Mouse (Mus musculus): Measurements from ENCODE around the gene Arl6ip4. TPM values are rescaled to one million over a fixed set of nuclear protein-coding genes. Genes with fewer than 3 reads are reported as not detected.

Gene Arl6ip4
- polyA plus RNA-seq, 1 experiment from 2014 or later = 108 TPM

DNA sequence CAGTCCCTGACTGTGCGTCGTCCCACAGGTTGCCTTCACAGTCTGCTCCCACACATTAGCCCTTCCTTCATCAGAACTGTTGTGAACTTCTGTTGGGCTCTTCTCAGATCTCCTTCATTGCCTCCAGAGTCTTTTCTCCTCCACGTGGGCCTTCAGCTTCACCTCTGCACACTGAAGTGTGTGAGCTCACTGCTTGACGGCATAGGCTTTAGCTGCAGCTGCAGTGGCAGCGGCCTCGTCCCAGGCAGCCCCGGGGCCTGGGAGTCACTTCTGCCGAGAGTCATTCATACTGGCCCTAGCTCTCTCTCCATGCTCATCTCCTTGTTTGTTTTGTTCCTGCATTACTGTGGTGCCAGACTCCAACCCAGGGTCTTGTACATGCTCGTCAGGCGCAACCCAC, 51.7 kb downstream of the Arl6ip4 start:
- 69% methylated on average over 10 of the region's 10 CpGs for WGBS
- DNase-seq (ENCODE audit: low spot score) (no peak), ATAC-seq (replicated peaks; ENCODE audit: low FRiP score) (no peak)
- H3K4me3 ChIP-seq (ENCODE audit: low read depth, low read length) = no peak overlapping the region
- H3K36me3 ChIP-seq (ENCODE audit: control insufficient read depth, insufficient read depth, low read length) = no peaks in the 10 kb centered on the region
- no peak overlapping the region for H3K9ac ChIP-seq (ENCODE audit: low read length)
- no peak overlapping the region for H3K4me2 ChIP-seq (ENCODE audit: low read depth, low read length, severe bottlenecking)
- peaks cover 24% of the 10 kb centered on the region for H3K4me1 ChIP-seq (replicated peaks; ENCODE audit: control insufficient read depth, insufficient read depth, low read length)
- no peaks in the 10 kb centered on the region for H3K9me3 ChIP-seq (ENCODE audit: control insufficient read depth, low read length)
- no peak overlapping the region for H3K27ac ChIP-seq (ENCODE audit: low read depth, low read length)
- H3K27me3 ChIP-seq (ENCODE audit: control insufficient read depth, insufficient read depth, low read length) = no peaks in the 10 kb centered on the region

Other genes starting within 250 kb of the Arl6ip4 start
- 0.05 and 0.21 TPM in 2 replicates for gene Hcar1, start 236.1 kb upstream of the Arl6ip4 start, polyA plus RNA-seq (2014; fragmentation: Nextera tagmentation; extraction: Ambion mirVana)
- gene Denr, start 208.9 kb upstream of the Arl6ip4 start, polyA plus RNA-seq (2014; fragmentation: Nextera tagmentation; extraction: Ambion mirVana) = 151 and 166 TPM in 2 replicates
- gene Gm43518, start 188.7 kb upstream of the Arl6ip4 start, polyA plus RNA-seq (2014; fragmentation: Nextera tagmentation; extraction: Ambion mirVana) = 1.3 and 1.6 TPM in 2 replicates
- 3.9 and 6.7 TPM in 2 replicates for gene Ccdc62, start 185.4 kb upstream of the Arl6ip4 start, polyA plus RNA-seq (2014; fragmentation: Nextera tagmentation; extraction: Ambion mirVana)
- 7.3 and 8.6 TPM in 2 replicates for gene Hip1r, start 142.5 kb upstream of the Arl6ip4 start, polyA plus RNA-seq (2014; fragmentation: Nextera tagmentation; extraction: Ambion mirVana)
- gene Vps37b, start 83.8 kb upstream of the Arl6ip4 start, polyA plus RNA-seq (2014; fragmentation: Nextera tagmentation; extraction: Ambion mirVana) = 60.2 and 61.4 TPM in 2 replicates
- gene Abcb9, start 20.3 kb upstream of the Arl6ip4 start, polyA plus RNA-seq (2014; fragmentation: Nextera tagmentation; extraction: Ambion mirVana) = 1.6 and 1.7 TPM in 2 replicates
- 14.5 and 15.8 TPM in 2 replicates for gene Ogfod2, start 3.8 kb upstream of the Arl6ip4 start, polyA plus RNA-seq (2014; fragmentation: Nextera tagmentation; extraction: Ambion mirVana)
- gene Pitpnm2, start 133.7 kb downstream of the Arl6ip4 start, polyA plus RNA-seq (2014; fragmentation: Nextera tagmentation; extraction: Ambion mirVana) = 6.8 and 7.1 TPM in 2 replicates
- gene Mphosph9, start 211.9 kb downstream of the Arl6ip4 start, polyA plus RNA-seq (2014; fragmentation: Nextera tagmentation; extraction: Ambion mirVana) = 21.2 and 22.2 TPM in 2 replicates
- 17.9 and 20.2 TPM in 2 replicates for gene 2810006K23Rik, start 212.0 kb downstream of the Arl6ip4 start, polyA plus RNA-seq (2014; fragmentation: Nextera tagmentation; extraction: Ambion mirVana)
- gene Cdk2ap1, start 247.0 kb downstream of the Arl6ip4 start, polyA plus RNA-seq (2014; fragmentation: Nextera tagmentation; extraction: Ambion mirVana) = 310 and 367 TPM in 2 replicates

Data from forebrain, embryonic 11.5 days (tissue).